Mouse (Mus musculus) testis, adult 2 months (tissue): ENCODE results near the gene Tomm34.

Experiments
- CTCF ChIP-seq: fragments of 200-500 bp; IDR thresholded peaks from 2 replicates; pipeline ENCODE4 v1.5.1; 2012; ENCODE audit warnings: low read depth, mild to moderate bottlenecking, inconsistent platforms, low read length, moderate library complexity; ENCODE audit not compliant: control insufficient read depth, insufficient read depth, insufficient replicate concordance
- POLR2A ChIP-seq: fragments of 200-500 bp; IDR thresholded peaks from 2 replicates; pipeline ENCODE4 v1.6.1; 2012; ENCODE audit warnings: low read depth, mild to moderate bottlenecking, inconsistent platforms, low read length, moderate library complexity; ENCODE audit not compliant: control insufficient read depth

DNA sequence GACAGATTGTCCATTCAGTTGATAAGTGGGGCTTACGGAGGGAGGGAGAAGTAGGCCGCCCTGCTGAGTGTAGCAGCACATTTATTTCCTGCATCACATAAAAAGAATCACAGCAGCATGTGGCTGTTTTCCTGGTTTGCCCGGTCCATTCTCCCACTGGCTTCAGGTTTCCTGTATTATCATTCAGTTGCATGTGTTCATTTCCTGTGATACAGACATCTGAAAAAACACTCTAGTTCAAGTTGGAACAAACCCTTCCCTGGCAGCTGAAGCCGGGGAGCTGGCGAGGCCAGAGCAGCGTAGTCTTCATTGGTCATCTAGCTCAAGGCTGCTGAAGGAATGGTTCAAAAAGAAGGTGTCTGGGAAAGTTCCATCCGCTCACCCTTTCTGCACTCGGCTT, 40.6 kb upstream of the Tomm34 start:
- TF ChIP-seq CTCF (no peak), POLR2A (no peak)
